Mouse (Mus musculus) brain, embryonic 18.5 days (tissue): ENCODE data around the gene Ube2g1.
A peak's percentile ranks its signal among the peaks of the same experiment; 100 is the strongest.

ENCODE experiments used
- DNase-seq: peaks from one replicate; pipeline ENCODE4 v3.0.0-alpha.2; 2012; ENCODE audit warnings: low read depth, low spot score

Ube2g1 gene

GRCm38 (mm10) chr11:72606694-72607407, at the start of gene Ube2g1:
Ube2g1 (plus strand) TSS chr11:72607283.
- peak; percentile 95 for DNase-seq

- DNase-seq = no peak
Observed at GRCm38 (mm10) chr11:72558155-72558554, 48.9 kb upstream of the Ube2g1 start.

- DNase-seq = no peak
Observed at GRCm38 (mm10) chr11:72560661-72561060, 46.4 kb upstream of the Ube2g1 start.

- no peak for DNase-seq
Observed at GRCm38 (mm10) chr11:72564232-72564807, 42.8 kb upstream of the Ube2g1 start.

DNA sequence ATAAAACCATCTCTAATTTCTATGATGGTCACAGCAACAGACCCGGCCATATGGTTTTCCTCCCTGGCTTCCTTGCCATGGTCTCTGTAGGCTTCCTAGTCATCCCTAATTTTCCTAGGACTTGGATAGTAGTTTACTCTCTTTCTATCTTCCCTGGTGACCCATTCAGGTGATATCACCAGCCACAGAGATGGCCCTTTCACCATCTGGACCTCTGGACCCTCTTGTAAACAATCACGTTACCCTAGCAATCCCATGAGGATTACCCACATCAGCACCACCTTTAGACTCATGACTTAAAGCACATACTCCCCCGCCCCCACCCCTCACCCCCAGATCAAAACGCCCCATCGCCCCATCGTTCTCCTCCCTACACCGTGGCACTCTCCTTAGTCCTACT, 40.8 kb upstream of the Ube2g1 start:
- DNase-seq = no peak

DNA sequence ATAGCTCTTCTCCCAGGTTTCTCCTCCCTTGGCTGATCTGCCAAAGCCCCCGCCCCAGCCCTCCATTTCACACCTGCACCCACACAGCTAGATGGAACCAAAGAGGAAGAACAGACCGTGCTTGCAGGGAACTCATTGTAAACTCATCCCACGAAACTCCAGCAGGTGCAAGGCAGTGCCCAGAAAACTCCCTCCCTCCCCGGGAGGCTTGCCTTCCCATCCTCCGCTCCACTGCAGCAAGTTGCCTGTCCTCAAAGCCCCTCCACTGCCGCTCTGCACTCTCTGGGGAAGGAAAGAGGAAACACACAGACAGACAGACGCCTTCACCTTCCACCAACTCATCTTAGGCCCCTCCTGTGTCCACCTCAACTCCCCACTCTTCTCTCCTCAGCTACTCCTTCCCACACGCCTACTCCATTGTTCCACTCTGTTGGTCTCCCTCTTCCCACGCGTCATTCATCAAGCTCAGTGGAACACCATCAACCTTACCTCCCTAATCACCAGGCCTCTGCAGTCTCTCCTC, 40.2 kb upstream of the Ube2g1 start:
- no peak for DNase-seq

DNA sequence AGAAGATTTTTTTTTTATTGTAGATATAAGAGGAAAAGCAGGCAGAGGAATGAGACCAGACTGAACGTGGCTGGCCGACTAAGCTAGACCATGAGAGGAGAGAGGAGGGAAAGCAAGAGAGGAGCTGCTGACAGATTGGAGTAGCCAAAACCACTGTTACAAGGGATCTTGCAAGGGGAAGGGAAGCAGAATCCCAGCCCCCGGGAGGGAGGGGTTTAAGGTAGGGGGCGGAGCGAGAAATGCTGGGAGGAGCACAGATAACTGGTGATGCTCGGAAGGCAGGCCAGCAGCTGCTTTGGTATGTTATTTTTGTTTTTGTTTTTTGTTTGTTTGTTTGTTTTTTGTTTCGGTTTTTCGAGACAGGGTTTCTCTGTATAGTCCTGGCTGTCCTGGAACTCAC, 38.0 kb upstream of the Ube2g1 start:
- no peak for DNase-seq

DNA sequence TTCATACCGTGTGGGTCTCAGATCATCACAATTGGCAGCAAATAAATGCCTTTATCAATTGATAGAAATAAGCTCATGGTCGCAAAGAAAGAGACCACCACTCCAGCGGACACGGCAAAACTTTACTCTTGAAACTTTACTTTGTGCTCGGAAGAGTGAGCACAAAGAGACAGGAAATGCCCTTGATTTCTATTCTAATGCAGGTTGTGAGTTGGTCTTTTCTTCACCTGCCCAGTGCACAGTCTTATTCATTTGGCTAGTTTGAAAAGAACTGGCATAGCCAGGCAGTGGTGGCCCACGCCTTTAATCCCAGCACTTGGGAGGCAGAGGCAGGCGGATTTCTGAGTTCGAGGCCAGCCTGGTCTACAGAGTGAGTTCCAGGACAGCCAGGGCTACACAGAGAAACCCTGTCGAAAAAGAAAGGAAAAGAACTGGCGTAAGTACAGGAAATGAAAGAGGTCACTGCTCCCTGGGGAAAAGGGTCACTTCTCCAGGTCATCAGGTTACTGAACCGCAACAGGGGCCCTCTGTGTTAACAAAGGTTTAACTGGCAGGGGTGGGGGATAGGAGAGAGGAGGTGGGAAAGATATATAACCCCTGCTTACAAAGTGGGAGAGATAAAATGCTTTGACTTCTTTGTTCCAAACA, 37.3 kb upstream of the Ube2g1 start:
- no peak for DNase-seq

DNA sequence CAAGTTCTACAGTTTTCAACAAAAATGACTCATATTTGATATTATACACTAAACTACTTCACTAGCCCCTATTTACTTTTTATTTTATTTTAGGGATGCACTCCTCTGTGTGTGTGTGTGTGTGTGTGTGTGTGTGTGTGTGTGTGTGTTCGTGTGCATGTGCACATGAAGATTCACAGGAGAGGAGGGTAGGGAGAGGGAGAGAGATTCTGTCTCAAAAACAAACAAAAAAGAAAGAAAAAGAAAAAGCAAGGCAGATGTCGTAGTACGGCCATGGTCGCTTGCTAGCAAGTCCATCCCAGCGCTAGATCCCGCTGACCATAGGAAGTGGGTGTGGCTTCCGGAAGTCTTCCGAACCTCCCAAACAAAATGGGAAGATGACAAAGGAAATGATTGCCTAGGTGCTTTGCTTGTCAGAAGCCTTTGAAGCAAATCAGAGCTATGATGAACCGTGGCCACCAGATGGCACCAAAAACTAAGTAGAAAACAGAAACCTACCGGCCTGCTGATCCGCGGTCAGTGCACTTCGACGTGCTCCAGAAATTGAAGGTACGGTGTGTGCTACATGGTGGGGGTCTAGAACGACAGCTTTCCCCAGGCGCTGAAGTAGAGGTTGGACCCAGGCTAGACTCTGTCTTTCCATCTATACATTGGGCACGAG, 36.6 kb upstream of the Ube2g1 start:
- DNase-seq = peak; percentile 71

DNA sequence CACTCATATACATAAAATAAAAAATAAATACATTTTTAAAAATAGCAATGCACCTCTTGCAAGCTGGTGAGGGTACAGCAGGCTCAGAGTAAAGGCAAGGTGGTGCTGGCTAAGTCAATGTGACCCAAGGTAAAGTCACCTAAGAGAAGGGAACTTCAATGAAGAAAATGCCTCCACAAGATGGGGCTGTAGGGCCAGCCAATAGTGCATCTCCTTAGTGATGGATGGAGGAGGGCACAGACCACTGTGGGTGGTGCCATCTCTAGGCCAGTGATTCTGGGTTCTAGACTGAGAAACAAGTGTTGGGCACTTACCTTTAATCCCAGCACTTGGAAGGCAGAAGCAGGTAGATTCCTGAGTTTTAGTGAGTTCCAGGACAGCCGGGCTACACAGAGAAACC, 33.3 kb upstream of the Ube2g1 start:
- DNase-seq = no peak

- no peak for DNase-seq
Observed at GRCm38 (mm10) chr11:72576111-72576465, 31.0 kb upstream of the Ube2g1 start.

DNA sequence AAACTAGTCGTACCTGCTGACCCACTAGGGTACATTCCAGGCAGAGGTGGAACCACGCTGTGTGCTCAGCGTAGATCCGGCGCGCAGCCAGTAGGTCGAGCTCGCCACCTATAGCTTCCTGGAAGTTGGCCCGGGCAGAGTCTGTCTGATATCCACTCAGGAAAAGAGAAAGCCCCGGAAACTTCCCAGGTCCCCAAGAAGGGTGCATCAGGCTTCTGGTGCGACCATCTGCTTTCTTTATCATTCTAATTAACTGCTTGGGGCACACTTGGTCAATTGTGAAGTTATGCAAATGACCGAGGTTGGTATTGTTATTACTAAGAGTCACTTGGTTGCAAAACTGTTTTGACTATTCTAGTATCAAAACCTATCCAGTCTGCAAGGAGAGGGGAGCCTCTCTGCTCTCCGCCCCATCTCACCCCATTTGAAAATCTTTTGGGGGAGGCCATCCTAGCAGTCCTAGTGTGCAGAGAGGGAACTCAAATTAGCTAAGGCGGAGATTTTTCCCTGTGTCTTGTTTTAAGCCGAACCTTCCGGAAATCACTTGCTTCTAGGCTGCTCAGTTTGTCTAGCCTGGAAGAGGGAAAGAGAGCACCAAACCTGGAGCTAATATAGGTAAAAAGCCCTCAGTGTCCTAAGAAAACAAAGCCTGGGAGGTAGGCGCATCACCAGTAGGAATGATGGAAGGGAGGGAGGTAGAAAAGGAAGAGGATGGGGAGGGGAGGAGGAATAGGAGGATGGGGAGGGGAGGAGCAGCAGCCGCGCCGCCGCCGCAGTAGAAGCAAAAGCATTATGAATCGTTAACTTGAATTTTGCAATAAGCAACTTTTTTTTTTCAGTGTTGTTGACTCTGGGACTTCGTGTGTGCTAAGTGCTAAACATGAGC, 30.4 kb upstream of the Ube2g1 start:
- DNase-seq = no peak

DNA sequence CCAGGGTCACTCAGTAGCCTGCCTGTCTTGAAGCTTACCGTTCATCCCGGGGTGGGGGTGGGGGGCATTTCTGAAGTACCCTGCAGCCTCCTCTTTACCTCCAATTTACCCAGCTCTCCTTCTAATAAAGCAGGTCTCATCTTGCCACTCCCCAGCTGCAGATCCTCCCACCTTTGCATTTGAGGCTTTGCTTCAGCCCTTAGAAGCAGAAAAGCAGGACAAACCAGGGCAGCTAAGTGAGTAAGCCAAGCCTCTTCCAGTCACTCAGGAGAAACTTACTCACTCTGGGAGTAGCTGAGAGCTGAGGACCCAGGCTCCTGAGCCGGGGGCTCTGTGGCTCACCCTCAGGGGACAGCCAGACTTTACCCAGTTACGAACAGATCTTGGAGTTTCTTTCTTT, 28.6 kb upstream of the Ube2g1 start:
- DNase-seq = no peak

DNA sequence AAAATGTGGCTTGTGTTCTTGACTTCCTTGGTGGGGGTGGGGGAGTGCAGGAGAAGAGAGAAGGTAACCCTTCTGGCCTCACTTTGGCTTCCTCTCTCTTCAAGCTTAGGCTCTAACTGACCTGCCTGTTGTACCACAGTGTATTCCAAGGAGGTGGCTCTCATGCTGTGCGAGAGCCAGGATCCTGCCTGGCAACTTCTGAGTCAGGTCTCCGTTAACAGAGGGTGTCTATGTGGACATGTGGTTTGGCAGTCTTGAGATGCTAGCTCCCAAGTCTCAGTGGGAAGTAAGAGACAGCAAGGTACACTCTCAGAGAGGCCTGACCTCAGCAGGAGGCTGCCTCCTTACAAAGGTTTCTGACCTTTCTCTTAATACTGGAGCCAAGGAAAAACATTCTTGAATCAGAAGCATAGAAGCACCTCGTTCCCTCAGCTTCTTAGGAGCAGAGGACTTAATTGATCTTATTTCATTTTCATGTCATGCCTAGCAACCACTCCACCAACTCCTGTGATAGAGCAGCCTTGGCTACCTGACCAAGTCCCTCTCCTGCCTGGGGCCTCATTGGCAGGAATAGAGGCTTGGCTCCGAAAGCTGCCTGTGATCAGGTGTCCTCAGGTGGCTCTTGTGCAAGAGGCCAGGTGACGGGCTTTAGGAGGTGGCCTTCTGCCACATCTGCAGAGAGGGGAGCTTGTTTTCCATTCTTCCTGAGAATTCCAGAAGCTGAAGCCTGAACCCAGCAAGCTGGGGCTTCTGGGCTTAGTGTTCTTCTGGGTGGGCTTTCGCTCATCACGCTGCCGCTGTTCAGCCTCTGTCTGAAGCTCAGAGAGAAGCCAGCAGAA, 25.3 kb upstream of the Ube2g1 start:
- no peak for DNase-seq

DNA sequence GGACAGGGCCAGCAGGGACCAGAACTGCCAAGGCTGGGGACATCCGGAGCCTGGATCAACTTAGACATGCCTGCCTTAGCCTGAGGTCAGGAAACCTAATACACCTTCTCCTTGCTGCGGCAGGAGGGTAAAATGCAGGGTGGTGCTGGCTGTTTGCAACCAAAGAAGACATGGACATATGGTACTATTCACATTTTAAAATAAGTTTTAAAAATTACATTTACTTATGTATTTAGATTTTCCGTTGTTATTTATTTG, 24.7 kb upstream of the Ube2g1 start:
- DNase-seq = no peak

- no peak for DNase-seq
Observed at GRCm38 (mm10) chr11:72583092-72583491, 24.0 kb upstream of the Ube2g1 start.

DNA sequence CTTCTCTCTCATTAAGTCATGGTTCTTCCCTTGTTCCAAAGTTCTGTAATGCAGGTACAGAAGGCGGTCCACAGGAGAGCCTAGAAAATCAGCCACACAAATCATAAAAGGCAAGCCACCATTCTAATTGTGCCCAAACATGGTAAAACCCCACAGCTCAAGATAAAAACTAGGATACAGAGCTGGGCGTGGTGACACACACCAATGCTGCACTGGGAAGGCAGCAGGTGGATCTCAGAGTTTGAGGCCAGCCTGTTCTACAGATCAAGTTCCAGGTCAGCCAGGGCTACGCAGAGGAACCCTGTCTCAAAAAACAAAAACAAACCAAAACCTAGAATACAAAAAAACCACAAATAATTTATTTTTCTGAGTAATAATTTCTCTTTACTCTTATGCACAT, 20.5 kb upstream of the Ube2g1 start:
- DNase-seq = no peak

GRCm38 (mm10) chr11:72587537-72588233, 19.4 kb upstream of the Ube2g1 start:
- no peak for DNase-seq

- DNase-seq = no peak
Observed at GRCm38 (mm10) chr11:72595010-72595737, 11.9 kb upstream of the Ube2g1 start.

GRCm38 (mm10) chr11:72597780-72598179, 9.3 kb upstream of the Ube2g1 start:
- DNase-seq = no peak
